In the genomic region with DNA sequence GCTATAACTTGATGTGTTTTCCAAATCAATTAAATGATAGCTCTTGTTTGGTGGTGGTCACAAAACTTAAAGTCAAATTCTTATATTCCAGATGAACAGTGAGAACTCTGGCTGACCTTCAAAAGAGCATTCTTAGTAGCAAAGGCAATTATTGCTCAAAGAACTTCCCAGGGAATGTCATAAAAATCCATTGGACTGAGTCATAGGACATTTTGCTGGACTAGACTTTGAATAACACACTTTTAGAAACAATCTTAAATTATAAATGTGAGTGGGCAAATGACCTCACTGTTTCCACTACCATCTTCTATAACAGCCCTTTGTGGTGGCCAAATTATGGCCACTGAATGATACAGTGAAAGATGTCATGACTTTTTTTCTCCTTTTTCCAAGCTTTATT, we compare ENCODE assay signal across 14 mouse cellular contexts.
"Had no signal": no experiment of that assay in that cellular context is flagged by ENCODE, and none has a peak within 500 bp of the region (broad histone marks: within the 10 kb centered on the region; RNA-seq: fewer than 3 reads in every experiment).

No protein-coding gene starts in this region.

- H3K9me3 ChIP-seq: limb, embryonic 15.5 days; liver, embryonic 12.5 days; midbrain, embryonic 15.5 days; neural tube, embryonic 13.5 days had no signal

- H3K36me3 ChIP-seq: limb, embryonic 15.5 days; liver, embryonic 12.5 days; midbrain, embryonic 15.5 days; neural tube, embryonic 13.5 days had no signal

- H3K27ac ChIP-seq: limb, embryonic 15.5 days; liver, embryonic 12.5 days; midbrain, embryonic 15.5 days; neural tube, embryonic 13.5 days; stomach, postnatal 0 days had no signal

- H3K9ac ChIP-seq: limb, embryonic 15.5 days; liver, embryonic 12.5 days; lung, embryonic 14.5 days; midbrain, embryonic 15.5 days; neural tube, embryonic 13.5 days had no signal

- DNase-seq: kidney, adult 8-10 months; kidney, postnatal 4 days; lung, embryonic 14.5 days; lung, postnatal 36 days; retina, postnatal 1 day; right cerebral cortex, postnatal 4 days; thymus, postnatal 4 days had no signal

- H3K27me3 ChIP-seq: limb, embryonic 15.5 days; liver, embryonic 12.5 days; midbrain, embryonic 15.5 days; neural tube, embryonic 13.5 days had no signal

- H3K4me1 ChIP-seq: limb, embryonic 15.5 days; liver, embryonic 12.5 days; midbrain, embryonic 15.5 days; neural tube, embryonic 13.5 days had no signal

- H3K4me2 ChIP-seq: limb, embryonic 15.5 days; liver, embryonic 12.5 days; lung, embryonic 14.5 days; midbrain, embryonic 11.5 days; midbrain, embryonic 15.5 days; neural tube, embryonic 13.5 days had no signal

- H3K4me3 ChIP-seq: limb, embryonic 15.5 days; liver, embryonic 12.5 days; midbrain, embryonic 15.5 days; neural tube, embryonic 13.5 days had no signal

- ATAC-seq: intestine, postnatal 0 days; liver, embryonic 12.5 days; midbrain, embryonic 15.5 days had no signal
